Mouse (Mus musculus): Measurements from ENCODE around the gene Nek3.

DNA sequence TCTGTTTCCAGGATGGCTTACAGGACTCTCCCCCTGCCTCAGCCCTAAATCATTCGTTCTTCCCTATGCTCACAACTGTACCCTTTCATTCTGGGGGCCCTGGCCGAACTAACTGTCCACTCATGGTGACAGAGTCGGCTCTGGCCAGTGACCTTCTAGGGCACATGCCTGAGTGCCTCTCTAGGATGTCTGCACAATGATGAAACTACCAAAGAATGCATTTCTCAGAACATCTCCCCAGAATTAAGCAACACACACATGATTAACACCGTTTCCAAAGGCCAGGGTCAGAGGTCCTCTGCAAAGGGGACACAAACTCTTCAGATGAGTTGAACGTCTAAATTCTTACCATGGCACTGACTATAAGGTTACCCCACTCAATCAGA lies 31.5 kb downstream of the Nek3 start:
- no peak for TF ChIP-seq POLR2A (IDR thresholded peaks at IDR 0.05; ENCODE audit: insufficient read depth, low read depth, low read length)
- no peak for TF ChIP-seq EP300 (IDR thresholded peaks at IDR 0.05; ENCODE audit: insufficient read depth, low read depth, low read length)

All from heart, adult 2 months (tissue).